Mouse (Mus musculus) C2C12 (cell line): Measurements from ENCODE around the gene Thbd. TPM values are rescaled to one million over a fixed set of nuclear protein-coding genes. Genes with fewer than 3 reads are reported as not detected.

Experiments used
- H3K27me3 ChIP-seq: one replicate; pipeline ENCODE4 v1.6.1; 2011; ENCODE audit not compliant: control insufficient read depth, insufficient read depth, insufficient read length
- H3K36me3 ChIP-seq: one replicate; pipeline ENCODE4 v1.6.1; 2011; ENCODE audit not compliant: control insufficient read depth, insufficient read depth
- H3K4me3 ChIP-seq: one replicate; pipeline ENCODE4 v1.5.1; 2011; ENCODE audit warnings: mild to moderate bottlenecking, control low read depth; ENCODE audit not compliant: poor library complexity, insufficient read depth, severe bottlenecking
- H3K79me2 ChIP-seq: one replicate; pipeline ENCODE4 v1.6.1; 2011; ENCODE audit not compliant: control insufficient read depth, insufficient read depth
- H3K79me3 ChIP-seq: one replicate; pipeline ENCODE4 v1.6.1; 2011; ENCODE audit warnings: low read depth, control low read depth
- H3ac ChIP-seq: one replicate; pipeline ENCODE3; 2011; ENCODE audit warnings: low read depth; ENCODE audit not compliant: control insufficient read depth, insufficient read length
- CEBPB ChIP-seq: IDR thresholded peaks from one replicate; pipeline ENCODE4 v1.6.1; 2011; ENCODE audit warnings: low read depth, mild to moderate bottlenecking, control low read depth, moderate library complexity
- CTCF ChIP-seq: IDR thresholded peaks from one replicate; pipeline ENCODE4 v1.5.1; 2011; ENCODE audit not compliant: control insufficient read depth, insufficient read depth, insufficient read length
- FOSL1 ChIP-seq: IDR thresholded peaks from one replicate; pipeline ENCODE4 v1.8.0; 2011; ENCODE audit warnings: mild to moderate bottlenecking, low read length; ENCODE audit not compliant: poor library complexity, insufficient read depth, severe bottlenecking
- MAX ChIP-seq: IDR thresholded peaks from one replicate; pipeline ENCODE4 v1.6.1; 2011; ENCODE audit warnings: mild to moderate bottlenecking, control low read depth
- MYOD1 ChIP-seq: IDR thresholded peaks from one replicate; pipeline ENCODE4 v1.6.1; 2011; ENCODE audit warnings: low read depth; ENCODE audit not compliant: control insufficient read depth, insufficient read length
- MYOG ChIP-seq: IDR thresholded peaks from one replicate; pipeline ENCODE4 v1.6.1; 2011; ENCODE audit not compliant: control insufficient read depth, insufficient read length; ENCODE audit errors: extremely low read depth
- USF1 ChIP-seq: IDR thresholded peaks from one replicate; pipeline ENCODE4 v1.6.1; 2011; ENCODE audit warnings: low read depth, mild to moderate bottlenecking, control low read depth, moderate library complexity
- polyA plus RNA-seq: library from polyadenylated mRNA; unstranded; fragments of >200 nt; fragmentation: generic; extraction: Trizol; gene quantifications from one replicate; pipeline ENCODE4 v1.2.1, GENCODE M21; 2012; ENCODE audit warnings: missing spikeins

Thbd gene
- polyA plus RNA-seq, 1 experiment = 4.2 TPM

GRCm38 (mm10) chr2:148357145-148357544 lies 50.8 kb downstream of the Thbd start:
- TF ChIP-seq CEBPB (no peak), USF1 (no peak), FOSL1 (no peak), MAX (no peak), CTCF (no peak), MYOD1 (no peak), MYOG (no peak)
- H3K36me3 ChIP-seq = no peaks in the 10 kb centered on the region
- H3K27me3 ChIP-seq = no peaks in the 10 kb centered on the region
- no peak overlapping the region for H3K4me3 ChIP-seq
- H3K79me2 ChIP-seq = no peaks in the 10 kb centered on the region
- H3ac ChIP-seq = no peak overlapping the region
- no peaks in the 10 kb centered on the region for H3K79me3 ChIP-seq

Other genes with a start within 250 kb of the Thbd start
- gene Sstr4, start 12.8 kb downstream of the Thbd start, polyA plus RNA-seq = not detected
- 0.07 TPM for gene Cd93, start 35.4 kb upstream of the Thbd start, polyA plus RNA-seq